Mouse (Mus musculus) CD8-positive naive resting alpha-beta T cell, adult 2 months (primary cell): Measurements from ENCODE around the gene Cdkn2aipnl.

Source experiments
- DNase-seq, 2 experiments: peaks; one replicate each; pipeline ENCODE4 v3.0.0; 2022; ENCODE audit warnings: low read depth in 2 of 2, low spot score in 2 of 2

Gene Cdkn2aipnl

DNA sequence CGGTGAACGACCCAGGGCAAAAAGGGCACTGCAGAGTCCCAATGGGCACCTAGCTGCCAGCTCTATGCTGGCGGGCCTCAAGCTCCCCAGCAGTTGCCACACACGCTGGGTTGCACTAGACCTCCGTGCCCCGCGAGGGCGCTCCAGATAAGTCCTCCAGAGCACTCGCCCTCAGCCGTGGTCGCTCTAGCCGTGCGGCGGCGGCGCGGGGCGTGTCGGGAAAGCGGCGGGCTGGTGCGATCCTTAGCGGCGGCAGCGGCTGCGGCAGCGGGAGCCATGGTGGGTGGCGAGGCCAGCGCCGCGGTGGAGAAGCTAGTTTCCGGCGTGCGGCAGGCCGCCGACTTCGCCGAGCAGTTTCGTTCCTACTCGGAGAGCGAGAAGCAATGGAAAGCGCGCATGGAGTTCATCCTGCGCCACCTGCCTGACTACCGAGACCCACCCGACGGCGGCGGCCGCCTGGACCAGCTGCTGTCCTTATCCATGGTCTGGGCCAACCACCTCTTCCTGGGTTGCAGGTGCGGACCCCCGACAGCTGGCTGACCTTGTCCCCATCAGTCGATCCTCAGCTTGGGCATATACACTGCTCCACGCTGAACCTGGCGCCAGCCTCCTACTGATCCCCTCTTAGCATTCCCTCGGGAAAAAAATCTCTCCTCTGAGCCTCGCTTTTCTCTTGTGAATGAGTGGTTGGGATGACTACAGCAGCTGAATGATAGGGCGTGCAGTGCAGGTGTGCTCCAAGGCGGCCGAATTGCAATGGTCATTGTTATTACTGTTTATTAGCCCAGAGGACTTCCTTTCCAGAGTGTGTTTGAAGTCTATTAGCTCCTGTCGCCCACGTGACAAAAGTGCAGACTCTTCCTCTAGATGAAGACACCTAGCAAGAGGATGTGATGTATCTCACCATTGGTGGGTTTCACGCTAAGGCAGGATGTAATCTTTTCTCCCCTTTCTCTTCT is at the start of gene Cdkn2aipnl:
Gene Cdkn2aipnl (plus strand): TSS at position 219 of the 959 bp plus-strand sequence.
- DNase-seq: peak; percentile 98 to 99

DNA sequence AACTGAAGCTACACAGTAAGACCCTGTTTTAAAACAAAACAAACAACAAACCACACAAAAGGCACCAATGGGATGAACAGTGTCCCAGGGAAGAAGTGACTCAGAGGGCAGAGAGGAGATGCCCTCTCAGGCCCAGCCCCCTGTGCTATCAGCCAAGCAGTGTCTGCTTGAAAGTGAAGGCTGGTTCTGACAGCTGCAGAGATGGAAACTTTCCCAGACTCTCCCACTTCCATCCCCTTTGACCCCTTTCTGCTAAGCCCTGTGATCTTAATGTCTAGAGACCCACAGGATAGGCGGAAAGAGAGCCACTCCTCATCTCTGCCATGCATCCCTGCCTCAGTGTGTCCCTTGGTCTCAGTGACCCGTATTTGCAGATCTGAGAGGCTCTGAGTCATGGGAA is 49.5 kb upstream of the Cdkn2aipnl start:
- DNase-seq: no peak

DNA sequence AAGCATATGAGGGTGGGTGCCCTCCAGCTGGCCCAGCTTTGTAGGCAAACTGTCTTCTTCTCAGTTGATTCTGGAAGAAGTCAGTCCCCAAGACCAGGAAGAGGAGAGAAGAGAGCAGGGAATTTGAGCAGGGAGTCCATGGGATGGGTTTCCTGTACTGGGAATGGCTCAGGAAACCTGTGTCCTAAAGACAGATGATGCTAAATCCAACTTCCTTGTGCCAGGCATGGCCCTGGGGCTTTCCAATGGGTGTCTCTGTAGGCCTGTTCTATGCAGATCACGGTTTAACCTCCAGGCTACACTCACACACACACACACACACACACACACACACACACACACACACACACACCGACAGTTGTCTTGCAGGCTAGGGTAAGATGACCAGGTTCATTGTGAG is 48.9 kb upstream of the Cdkn2aipnl start:
- DNase-seq: no peak

DNA sequence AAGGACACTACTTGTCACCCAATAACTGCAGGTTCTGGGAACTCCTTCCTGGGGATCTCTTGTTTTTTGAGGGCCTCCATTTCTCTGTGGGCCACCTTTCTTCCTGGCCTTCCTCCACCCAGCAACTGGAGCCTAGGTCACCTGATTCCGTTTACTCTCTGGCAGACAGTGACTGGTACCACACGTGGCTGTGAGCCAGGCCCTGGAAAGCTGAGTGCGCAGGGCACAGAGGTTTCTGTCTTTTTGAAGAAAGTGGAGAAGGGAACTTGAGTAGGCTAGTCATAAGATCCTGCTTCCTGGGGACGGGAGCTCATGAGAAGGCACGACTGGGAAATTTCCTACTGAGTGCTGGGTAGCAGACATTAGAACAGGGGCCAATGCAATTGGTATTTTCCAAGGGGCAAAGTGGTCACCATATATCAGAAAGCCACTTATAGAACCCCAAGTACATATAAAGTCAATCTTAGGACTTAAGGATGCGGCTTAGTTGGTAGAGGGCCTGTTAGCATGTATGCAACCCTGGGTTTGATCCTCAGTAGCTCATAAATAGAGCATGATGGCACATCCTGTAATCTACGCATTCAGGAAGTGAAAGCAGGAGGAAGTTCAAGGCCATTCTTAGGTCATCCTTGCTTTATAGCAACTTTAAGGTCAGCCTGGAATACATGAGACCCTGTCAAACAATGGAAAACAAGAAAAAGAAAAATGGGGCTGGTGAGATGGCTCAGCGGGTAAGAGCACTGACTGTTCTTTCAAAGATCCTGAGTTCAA is 45.9 kb upstream of the Cdkn2aipnl start:
- DNase-seq: no peak

GRCm38 (mm10) chr11:51922421-51922841 is 45.0 kb upstream of the Cdkn2aipnl start:
- DNase-seq: no peak

- DNase-seq: no peak
These were observed 41.9 kb upstream of the Cdkn2aipnl start for GRCm38 (mm10) chr11:51925595-51925994.

GRCm38 (mm10) chr11:51926385-51926784 is 41.1 kb upstream of the Cdkn2aipnl start:
- no peak for DNase-seq

- DNase-seq: no peak
These were observed 40.4 kb upstream of the Cdkn2aipnl start for GRCm38 (mm10) chr11:51927106-51927505.

- no peak for DNase-seq
These were observed 36.3 kb upstream of the Cdkn2aipnl start for GRCm38 (mm10) chr11:51931138-51931537.

- peak in 1 of 2 experiments; percentile 26 for DNase-seq
These were observed 35.7 kb upstream of the Cdkn2aipnl start for GRCm38 (mm10) chr11:51931790-51932189.

DNA sequence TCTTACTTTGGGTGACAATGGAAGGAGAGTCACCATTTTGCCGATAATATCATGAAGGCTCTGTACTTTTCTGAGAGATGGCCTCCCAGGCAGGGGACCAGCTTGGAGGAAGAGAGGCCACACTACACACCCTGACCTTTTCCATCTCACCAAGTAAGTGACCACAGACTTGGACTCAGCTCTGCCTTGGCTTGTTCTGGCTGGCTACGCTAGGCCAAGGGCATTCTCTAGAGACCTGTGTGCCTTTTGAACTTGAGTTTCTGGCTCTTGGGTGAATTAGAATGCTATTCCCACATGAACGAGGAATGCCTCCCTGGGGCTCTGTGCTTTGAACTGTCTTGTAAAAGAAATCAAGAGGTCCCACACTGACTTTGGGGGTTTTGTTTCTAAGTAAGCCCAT is 33.2 kb upstream of the Cdkn2aipnl start:
- DNase-seq: no peak

GRCm38 (mm10) chr11:51935636-51936434 is 31.6 kb upstream of the Cdkn2aipnl start:
- no peak for DNase-seq

- DNase-seq: no peak
These were observed 30.1 kb upstream of the Cdkn2aipnl start for GRCm38 (mm10) chr11:51937361-51937781.

DNA sequence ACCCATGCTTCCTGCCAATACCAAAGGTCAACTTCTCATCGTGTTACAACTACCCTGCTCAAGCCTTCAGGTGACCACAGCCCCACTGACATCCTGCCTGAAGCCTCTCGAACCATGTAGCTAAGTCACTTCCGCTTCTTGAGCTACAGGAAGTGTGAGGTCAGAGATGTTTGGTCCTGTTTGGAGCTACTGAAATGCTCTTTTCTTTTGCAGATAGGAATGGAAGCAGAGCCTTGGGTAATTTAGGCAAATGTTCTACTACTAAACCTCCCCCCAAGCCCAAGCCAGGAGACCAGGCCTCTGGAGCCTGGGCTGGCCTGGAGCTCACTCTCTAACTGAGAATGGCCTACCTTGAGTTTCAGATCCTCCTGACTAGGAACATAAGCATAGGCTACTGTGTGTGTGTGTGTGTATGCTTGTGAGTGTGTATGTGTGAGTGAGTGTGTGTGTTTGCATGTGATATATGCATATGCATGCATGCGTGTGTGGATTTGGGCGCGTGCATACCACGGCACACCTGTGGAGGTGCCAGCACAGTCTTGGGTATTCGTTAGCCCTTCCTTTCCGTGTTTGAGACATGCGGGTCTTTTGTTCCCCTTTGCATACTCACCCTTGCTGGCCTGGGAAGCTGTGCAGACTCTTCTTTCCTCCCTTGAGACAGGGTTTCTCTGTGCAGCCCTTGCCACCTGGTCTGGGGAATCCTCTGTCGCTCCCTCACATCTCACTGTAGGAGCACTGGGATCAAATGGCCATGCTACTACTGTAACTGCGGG is 28.5 kb upstream of the Cdkn2aipnl start:
- DNase-seq: peak in 1 of 2 experiments; percentile 42

DNA sequence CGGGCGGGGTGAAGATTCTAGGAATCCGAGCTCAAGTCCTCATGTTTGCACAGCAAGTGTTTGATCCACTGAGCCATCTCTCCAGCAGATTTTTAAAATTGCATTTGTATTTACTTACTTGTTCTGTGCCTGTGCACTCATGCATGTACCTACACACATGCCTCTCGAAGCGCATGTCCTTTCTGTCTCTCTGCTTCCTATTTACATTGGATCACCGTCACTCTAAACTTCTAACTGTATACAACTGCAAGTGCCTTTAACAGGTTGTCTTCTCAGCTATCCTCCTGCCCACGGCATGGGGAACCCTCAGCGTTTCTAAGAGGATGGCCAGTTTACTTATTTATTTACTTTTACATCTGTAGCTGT is 27.9 kb upstream of the Cdkn2aipnl start:
- no peak for DNase-seq

GRCm38 (mm10) chr11:51940511-51940955 is 26.9 kb upstream of the Cdkn2aipnl start:
- no peak for DNase-seq

GRCm38 (mm10) chr11:51942602-51943499 is 24.6 kb upstream of the Cdkn2aipnl start:
- DNase-seq: no peak

GRCm38 (mm10) chr11:51943500-51943841 is 24.0 kb upstream of the Cdkn2aipnl start:
- no peak for DNase-seq

DNA sequence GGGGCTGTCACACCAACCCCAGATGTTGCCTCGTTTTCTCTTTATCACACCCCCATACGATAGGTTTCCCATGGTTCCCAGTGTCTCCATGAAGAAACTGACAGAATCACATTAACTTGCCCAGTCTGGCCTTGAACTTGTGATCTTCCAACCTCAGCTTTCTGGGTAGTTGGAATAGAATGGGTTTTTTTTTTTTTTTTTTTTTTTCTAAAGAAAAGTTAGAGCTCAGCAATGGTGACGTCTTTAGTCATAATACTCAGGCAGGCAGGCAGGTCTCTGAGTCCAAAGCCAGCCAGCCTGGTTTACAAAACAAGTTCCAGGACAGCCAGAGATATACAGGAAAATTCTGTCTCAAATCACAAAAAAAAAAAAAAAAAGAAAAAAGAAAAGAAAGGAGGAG is 23.2 kb upstream of the Cdkn2aipnl start:
- no peak for DNase-seq
